Mouse (Mus musculus): ENCODE results near the gene Tbx10. TPM values are rescaled to one million over a fixed set of nuclear protein-coding genes. Genes with fewer than 3 reads are reported as not detected.
"Not testable (repeated sequence)": the region's sequence is repeated elsewhere in the genome, so short reads cannot be mapped to it uniquely, and the experiment has no call there.

Gene Tbx10
- not detected for polyA plus RNA-seq (2017; shearing (Covaris generic))

DNA sequence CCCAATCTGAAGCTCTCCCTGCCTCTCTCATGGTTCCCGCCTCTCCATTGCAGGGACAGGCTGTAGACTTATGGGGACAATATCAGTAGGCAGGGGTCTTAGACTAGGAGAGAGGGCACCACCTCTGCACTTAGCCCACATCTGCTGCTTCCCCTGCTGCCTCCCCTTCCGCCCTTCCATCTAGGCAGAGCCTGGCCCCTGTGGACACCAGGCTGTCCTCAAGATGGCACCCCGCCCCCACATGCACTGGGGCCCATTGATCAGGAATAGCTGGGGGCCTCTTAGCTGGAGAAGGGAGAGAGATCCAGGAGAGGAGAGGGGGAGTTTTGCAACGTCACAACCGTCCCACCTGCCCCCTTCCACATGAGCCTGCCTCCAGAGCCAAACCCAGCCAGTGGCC is at the start of gene Tbx10:
TSS of gene Tbx10 (plus strand) at position 337 of the 400 bp plus-strand sequence.
- ATAC-seq, result no peak

DNA sequence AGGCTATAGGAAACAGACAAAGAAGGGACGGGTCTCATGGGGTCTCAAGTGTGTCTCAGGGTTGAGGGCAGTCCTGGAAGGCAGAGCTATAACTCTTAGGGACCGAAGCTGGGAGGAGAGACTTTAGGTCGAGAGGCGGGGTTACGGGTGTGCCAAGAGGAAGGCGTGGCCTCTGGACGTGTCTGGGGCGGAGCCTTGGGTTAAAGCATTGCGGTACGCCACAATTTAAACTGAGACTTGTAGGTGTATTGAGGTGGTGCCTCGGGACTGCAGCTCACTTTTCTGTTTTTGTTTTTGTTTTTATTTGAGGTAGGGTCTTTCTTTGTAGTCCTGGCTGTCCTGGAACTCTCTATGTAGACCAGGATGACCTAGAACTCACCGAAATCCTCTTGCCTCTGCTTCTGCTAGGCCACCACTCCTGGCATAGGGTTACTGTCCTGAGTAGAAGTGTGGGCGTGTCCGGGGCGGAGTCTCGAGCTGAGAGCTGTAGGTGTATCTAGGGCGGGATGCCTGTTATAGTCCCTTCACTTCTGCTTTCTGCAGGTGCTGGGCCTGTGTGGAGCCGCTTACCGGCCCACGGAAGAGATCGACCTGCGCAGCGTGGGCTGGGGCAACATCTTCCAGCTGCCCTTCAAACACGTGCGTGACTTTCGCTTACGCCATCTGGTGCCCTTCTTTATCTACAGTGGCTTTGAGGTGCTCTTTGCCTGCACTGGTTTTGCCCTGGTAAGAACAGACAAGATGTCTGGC is 49.4 kb upstream of the Tbx10 start:
- ATAC-seq, result peak; percentile 82

DNA sequence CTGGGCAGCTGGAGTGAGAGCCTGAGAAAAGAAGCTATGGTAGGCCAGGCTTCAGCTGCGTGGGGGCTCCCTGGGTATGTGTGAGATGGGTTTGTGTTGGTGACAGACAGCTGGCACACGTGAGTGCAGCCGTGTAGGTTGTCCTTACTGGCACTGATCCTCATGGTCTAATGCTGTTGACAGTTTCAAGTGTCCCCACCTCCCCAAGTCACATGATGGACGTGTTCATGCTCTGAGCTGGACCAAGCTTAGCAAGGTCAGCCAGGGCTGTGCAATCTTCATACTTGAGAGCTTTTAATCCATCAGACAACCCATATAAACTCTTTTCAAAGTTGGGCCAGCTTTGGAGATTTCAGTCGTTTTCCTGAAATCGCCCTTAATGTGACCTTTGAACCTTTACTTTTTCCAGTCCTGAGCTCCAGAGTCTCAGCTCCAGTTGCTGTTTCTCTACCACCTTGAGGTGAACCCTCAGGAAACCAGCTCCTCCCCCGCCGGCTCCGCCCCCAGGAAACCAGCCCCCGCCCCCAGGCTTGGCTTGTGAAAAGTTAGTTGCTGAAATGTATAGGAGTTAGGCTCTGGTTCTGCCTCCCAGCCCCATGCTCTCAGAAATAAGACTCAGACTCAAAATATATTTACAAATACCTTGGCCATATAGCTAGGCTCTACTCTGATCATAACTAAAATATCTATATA is 46.5 kb upstream of the Tbx10 start:
- peak; percentile 50 for ATAC-seq

DNA sequence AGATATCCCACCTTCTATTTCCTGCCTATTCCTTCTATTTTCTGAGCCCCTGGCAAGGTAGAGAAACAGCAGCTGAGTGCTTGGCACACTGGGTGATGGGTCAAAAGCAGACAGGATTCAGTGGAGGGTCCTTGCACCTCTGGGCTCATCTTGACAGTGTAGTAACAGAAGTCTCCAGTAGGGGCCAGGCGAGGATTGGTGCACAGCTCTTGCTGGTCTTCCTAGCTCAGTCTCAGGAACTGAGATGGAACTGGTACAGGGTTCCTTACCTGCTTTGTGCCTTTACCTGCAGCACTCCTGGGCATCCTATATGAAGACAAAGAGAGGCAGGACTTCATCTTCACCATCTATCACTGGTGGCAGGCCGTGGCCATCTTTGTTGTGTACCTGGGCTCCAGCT is 45.8 kb upstream of the Tbx10 start:
- peak; percentile 50 for ATAC-seq

DNA sequence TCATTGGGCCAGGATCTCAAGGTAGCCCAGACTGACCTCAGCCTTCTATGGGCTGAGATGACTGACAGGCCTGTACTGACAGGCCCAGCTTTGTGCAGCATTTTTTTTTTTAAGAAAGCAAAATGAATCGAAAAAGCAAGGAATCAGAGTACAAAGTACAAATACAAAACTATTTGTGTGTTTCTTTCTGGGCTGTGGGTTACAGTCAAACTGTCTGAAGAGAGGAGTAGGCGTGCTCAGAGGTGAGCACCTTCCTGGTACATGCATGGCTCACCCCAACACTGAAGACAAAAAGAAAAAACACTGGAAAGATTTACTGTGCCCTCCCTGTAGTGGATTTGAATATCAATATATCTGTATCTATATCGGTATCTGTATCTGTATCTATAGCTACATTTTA is 44.7 kb upstream of the Tbx10 start:
- no peak for ATAC-seq

DNA sequence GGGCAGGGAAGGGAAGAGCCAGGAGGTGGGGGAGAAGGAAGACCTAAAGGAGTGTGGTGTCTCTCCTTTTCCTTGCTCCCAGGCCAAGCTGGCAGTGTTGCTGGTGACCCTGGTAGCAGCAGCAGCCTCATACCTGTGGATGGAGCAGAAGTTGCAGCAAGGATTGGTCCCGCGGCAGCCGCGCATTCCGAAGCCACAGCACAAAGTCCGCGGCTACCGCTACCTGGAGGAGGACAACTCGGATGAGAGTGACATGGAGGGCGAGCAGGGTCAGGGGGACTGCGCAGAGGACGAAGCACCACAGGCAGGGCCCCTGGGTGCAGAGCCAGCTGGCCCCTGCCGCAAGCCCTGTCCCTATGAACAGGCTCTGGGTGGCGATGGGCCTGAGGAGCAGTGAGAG is 44.0 kb upstream of the Tbx10 start:
- ATAC-seq, result no peak

DNA sequence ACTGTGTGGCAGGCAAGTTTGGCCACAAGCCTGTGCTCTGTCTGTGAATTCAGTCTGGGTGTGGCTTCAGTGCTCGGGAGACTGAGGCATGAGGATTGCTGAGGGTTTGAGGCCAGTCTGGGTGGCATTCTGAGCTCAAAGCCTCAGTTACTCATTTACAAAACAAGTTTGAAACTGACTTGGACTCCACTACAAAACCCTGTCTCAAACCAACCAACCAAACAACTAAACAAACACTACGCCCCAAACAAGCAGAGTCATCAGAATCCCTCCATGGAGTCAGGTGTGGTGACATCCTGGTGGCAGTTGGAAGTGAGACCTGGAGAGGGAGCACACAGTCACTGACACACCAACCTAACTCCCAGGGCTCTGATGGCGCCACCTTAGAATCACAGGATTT is 42.2 kb upstream of the Tbx10 start:
- no peak for ATAC-seq

DNA sequence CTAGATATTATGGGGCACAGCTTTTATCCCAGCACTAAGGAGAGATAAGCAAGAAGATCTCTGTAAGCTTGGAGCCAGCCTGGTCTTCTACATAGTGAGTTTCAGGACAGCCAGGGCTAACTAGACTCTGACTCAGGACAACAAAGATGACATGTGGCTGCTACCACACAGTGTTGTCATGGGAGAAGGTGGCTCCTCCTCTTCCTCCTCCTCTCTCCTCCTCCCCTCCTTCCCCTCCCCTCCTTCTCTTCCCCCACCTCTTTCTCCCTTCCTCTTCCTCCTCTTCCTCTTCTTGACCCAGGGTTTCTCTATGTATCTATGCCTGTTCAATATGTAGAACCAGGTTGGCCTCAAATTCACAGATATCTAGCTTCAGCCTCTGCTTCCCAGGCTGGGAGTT is 41.1 kb upstream of the Tbx10 start:
- ATAC-seq, result no peak

DNA sequence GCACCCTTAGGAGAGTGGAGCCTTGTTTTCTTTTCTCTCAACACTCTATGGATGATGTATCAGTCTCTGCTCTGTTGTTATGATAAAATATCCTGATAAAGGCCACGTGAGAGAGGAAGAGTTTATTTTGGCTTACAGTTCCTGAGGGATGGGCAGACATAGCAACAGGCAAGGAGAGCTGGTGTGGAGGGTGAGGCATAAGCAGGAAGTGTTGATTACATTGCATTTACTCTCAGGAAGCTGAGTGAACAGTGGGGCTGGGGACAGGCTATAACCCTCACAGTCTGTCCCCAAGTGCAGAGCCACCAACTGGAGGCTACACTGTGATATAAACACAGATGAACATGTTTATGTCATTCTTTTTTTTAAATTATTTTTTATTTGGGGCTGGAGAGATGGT is 40.5 kb upstream of the Tbx10 start:
- ATAC-seq, result no peak

DNA sequence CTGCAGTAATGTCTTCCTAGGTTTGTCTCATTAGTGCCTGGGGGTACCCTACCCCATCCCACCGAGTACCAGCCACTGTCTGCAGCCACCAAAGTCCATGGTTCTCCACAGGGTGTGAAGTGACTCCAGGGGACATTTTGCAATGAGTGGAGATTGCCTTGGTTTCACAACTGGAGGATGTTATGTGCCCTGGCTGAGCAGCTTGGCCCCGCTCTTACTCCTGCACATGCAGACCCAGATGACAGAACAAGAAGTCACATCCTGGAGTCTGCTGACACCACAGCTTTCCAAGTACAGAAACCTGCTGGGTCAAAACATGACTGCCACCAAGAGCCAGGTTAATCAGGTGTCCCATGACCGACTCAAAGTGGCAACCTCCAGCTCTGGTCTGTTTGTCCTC is 37.5 kb upstream of the Tbx10 start:
- ATAC-seq, result no peak

DNA sequence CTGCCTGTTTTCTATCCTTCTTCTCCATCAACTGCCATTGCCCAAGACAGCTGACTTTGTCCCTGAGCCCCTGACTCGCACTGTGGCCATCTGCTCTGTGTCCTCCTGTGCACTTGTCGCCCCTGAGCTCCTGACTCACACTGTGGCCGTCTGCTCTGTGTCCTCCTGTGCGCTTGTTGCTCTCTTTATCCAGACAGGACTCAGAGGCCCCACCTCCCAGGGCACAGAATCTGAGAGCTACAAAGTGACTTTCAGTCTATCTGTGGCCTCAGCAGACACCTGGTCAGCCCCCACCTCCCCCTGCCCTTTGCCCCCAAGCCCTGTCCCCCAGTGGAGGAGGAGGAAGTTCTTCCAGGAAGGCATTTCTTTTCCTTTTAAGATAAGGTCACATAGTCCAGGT is 36.7 kb upstream of the Tbx10 start:
- ATAC-seq, result no peak

DNA sequence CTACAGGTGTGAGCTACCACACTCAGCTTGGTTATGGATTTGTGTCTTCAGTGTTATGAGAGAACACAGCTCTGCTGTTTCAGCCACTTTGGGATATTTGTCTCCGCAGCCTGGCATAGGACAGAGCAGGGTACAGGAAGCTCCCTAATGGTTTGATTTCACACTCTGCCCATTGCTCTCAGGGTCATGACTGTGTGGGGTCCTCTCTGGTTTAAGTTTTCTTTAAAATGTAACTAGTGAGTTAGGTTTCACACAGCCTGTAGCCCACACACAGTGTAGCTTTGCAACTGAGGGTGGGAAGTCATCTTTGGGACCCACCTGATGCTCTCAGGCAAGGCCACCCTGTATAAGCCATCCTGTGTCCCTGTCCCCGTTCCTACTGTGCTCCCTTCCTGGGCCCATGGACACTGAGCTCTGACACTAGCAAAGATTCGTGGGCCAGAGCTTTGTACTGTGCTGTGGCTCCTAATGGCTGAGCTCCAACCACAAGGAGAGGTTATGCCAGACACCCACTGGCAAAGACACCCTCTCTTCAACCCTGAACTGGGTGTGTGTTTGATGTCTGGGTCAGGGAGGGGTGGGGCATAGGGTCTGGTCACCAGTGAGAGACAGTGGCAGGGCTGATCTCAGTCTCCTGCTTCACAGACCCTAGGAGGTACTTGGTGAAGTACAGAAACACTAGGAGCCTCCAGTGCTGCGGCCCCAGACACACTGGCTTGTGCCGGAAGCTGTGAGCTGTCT is 35.1 kb upstream of the Tbx10 start:
- ATAC-seq, result not testable (repeated sequence)

DNA sequence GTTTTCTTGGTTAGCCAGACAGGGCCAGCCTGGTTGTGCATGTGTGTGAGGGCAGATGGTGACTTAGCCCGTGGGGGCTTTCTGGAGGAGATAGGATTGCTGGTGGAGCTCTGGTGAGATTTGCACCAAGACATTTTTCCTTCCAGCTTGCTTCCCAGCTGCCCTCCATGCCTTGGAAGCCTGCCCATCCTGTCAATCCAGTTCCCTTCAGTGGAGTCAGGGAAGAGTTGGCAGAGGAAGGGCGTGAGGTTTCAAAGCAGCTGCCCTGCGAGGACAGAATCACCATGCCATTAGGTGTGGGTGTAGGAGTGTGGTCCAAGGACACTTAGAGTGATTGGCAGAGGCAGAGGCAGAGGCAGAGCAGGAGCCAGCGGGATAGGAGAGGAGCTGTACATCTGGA is 34.1 kb upstream of the Tbx10 start, which contains the start of gene Aldh3b3:
TSS of gene Aldh3b3 (plus strand) at position 176 of the 400 bp plus-strand sequence.
- ATAC-seq, result no peak

DNA sequence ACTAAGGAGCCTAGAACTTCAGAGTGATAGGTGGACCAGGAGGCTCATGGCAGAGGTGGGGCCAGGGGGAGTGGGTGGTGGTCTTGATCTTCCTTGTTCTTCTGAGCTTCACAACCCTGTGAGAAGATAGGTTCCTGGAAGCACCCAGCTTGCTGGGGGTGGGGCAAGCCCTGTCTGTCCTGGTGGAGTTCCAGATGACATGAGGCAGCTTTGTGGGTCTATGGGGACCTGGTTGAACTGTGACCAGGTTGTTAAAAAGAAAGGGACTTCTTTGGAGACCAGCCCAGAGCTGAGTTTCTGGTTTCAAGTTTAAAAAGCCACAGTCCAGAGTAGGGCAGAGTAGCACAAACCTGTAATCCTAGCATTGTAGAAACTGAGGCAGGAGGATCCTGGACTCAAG is 33.5 kb upstream of the Tbx10 start:
- ATAC-seq, result no peak

DNA sequence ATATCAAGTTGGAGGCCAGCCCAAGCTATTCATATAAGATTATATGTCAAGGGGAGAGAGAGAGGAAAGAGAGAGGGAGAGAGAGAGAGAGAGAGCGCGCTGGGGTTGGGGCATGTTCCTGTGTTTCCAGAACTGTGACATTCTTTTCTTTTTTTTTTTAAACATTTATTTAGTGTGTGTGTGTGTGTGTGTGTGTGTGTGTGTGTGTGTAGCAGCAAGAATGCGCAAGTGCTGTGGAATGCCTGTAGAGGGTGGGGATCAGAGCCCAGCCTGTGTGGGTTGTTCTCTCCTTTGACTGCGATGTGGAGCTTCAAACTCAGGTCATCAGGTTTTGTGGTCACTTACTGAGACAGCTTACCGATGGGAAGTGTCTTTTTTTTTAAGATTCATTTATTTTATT is 32.3 kb upstream of the Tbx10 start:
- no peak for ATAC-seq

DNA sequence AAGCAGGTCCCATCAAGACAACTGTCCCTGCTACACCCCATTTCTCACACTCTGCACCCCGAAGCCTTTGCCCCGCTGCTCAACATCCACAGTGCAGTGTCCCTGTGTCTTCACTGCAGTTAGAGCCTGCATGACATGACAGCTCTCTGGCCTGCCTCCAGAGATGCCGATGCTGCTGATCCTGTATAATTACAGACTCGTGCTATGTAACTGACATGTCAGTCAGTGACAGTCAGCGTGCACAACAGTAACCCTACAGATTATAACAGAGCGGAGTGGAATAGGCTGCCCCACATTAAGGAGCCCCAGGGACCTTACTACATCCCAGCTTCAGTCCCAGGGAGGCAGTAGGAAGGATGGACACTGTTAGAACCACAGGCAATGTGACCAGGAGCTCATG is 30.7 kb upstream of the Tbx10 start:
- not testable (repeated sequence) for ATAC-seq

DNA sequence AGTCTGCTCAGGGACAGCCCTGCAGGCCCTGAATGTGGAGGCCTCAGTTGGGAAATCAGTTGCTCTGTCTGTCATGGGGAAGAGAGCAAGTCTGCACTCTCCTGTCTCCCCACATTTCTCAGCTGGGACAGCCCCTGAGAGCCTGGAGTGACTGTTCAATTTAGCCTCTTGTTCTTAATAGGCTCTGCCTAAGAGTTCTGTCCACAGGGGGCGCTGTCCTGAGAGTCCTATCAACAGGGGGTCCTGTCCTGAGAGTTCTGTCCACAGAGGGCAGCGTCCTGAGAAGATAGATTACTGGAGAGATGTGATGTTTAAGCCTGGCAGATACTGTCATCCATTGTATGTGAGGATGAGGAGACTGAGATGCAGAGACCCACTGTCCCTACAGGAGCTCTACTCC is 30.1 kb upstream of the Tbx10 start:
- no peak for ATAC-seq

DNA sequence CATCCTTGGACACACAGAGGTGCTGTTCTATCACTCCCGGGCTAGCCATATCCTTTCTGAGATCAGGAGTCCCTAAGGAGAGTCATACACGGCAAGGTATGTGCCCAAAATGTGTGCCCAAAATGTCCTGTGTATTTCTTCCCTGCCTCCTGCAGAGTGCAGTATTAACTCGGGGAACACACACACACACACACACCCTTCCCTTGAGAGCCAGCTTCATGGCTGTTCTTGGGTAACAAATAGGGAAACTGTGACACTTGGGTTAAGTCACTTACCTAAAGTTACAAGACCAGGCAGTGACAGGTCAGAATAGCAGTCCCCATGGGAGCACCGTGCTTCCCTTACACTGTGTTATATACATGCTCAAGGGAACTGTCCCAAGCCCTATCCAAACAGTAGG is 28.5 kb upstream of the Tbx10 start:
- ATAC-seq, result no peak

DNA sequence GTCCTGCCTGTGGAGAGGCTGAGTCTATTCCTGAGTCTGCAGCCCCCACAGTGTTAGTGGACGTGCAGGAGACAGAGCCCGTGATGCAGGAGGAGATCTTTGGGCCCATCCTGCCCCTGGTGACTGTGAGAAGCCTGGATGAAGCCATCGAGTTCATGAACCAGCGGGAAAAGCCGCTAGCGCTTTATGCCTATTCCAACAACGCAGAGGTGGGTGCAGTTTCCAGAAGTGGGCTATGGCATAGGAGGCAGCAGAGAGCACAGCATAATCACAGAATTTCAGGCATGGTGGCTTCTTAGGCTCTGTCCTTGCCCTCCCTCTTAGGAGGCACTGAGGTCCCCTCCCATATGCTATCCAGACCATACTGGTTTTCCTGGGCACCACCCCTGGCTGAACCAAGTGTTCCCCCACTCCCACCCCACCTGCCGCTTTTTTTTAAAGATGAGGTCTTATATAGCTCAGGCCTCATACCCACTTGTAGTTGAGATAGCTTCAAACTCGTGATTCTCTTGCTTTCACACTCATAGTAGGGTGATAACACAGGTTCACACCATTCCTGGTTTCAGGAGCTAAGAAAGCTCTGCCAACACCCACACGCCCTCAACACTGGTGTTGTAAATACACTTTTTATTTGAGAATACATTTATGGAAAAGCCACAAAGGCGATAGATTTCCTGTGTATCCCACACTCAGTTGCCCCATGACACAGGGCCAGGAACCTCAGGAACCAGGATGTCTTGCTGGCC is 26.0 kb upstream of the Tbx10 start:
- ATAC-seq, result no peak

DNA sequence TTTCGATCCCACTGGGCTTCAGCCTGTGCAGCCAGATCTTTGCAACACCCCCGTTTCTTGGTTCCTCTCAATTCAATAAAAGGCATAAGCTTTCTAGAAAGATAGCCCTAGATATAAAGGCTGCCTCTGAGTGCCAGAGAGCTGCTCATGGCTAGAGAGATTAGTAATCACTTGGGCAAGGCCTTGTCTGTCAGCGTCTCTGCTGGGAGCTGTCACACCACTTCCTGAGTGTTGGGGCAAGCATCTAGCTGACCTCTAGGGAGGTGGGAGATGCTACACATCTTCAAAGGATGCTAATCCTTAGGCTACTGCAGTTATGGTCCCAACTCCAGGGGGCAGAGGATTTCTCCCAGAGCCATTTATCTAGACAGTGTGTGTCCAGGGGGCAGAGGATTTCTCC is 25.3 kb upstream of the Tbx10 start:
- no peak for ATAC-seq

DNA sequence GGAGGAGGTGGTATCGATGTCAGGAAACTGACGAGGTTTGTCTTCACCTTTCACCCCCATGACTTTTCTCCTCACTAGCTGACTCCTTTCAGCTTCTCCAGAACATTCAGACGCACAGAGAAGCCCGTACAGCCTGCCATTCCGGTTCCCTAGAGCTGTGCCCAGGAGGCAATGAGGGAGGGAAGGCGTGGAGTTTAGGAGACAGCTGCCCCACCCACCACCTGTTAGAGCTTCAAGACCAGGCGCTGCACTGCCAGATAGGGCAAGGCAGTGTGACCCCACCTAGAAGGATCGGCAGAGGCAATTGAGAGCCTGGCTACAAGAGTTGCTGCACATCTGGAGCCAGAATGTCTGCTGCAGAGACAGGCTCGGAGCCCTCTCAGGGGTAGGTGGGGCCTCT is 20.3 kb upstream of the Tbx10 start, which contains the start of gene Aldh3b2:
TSS of gene Aldh3b2 (plus strand) at position 100 of the 400 bp plus-strand sequence.
- no peak for ATAC-seq

DNA sequence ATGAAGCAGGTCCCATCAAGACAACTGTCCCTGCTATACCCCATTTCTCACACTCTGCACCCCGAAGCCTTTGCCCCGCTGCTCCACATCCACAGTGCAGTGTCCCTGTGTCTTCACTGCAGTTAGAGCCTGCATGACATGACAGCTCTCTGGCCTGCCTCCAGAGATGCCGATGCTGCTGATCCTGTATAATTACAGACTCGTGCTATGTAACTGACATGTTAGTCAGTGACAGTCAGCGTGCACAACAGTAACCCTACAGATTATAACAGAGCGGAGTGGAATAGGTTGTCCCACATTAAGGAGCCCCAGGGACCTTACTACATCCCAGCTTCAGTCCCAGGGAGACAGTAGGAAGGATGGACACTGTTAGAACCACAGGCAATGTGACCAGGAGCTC is 17.9 kb upstream of the Tbx10 start:
- ATAC-seq, result not testable (repeated sequence)

DNA sequence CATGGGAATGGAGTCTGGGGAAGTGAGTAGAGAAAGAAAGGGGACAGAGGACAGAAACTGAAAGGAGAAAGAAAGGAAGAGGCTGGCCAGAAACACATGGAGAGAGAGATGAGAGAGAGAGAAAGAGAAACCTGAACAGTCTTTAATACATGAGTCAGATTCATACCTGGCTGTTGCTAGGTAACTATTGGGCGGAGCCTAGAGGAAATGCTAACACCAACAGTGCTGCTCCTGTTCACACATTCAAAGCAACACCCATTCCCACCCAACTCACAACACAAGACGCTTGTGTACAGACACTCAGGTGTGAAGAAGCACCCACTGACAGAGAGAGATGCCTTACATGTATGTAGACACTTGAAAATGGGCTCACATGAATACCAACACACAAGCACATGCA is 16.7 kb upstream of the Tbx10 start:
- no peak for ATAC-seq

Measured in CD4-positive, CD25-positive, alpha-beta regulatory T cell, adult 4 months (primary cell).